Comparison of ENCODE assay signal across 8 mouse cellular contexts in genomic region chr11:118365171-118365570, GRCm38 (mm10). TPM values are rescaled to one million over a fixed set of nuclear protein-coding genes. Genes with fewer than 3 reads are reported as not detected.
A peak's percentile ranks its signal among the peaks of the same experiment; 100 is the strongest.
DNase-seq lines count a peak whose midpoint lies in the region; ATAC-seq and TF ChIP-seq lines count a peak whose summit lies in the region.
"Had no signal": no experiment of that assay in that cellular context is flagged by ENCODE, and none has a peak within 500 bp of the region (broad histone marks: within the 10 kb centered on the region; RNA-seq: fewer than 3 reads in every experiment).

No protein-coding gene starts in this region.

- DNase-seq in ovary, postnatal 36 days (ENCODE audit: low spot score): peak; percentile 35
- no peak for DNase-seq in ovary, postnatal 10 days (ENCODE audit: low spot score)
- peak; percentile 72 for DNase-seq in heart, postnatal 0 days (ENCODE audit: low spot score)
- peak; percentile 42 for DNase-seq in neural tube, embryonic 11.5 days (ENCODE audit: low spot score)
- DNase-seq in thymus, adult 18-20 months: no peak
- DNase-seq in cerebellum, postnatal 25 days: no peak

- no peaks in the 10 kb centered on the region for H3K9me3 ChIP-seq in embryonic facial prominence, embryonic 12.5 days
- H3K9me3 ChIP-seq in heart, postnatal 0 days (replicated peaks; ENCODE audit: control insufficient read depth, low read length): 0 out of 2 replicates have a peak, but pooled peaks cover 4% of the 10 kb centered on the region
- no peaks in the 10 kb centered on the region for H3K9me3 ChIP-seq in neural tube, embryonic 11.5 days (ENCODE audit: control insufficient read depth, low read length)

- H3K36me3 ChIP-seq in embryonic facial prominence, embryonic 12.5 days: no peaks in the 10 kb centered on the region
- no peaks in the 10 kb centered on the region for H3K36me3 ChIP-seq in heart, postnatal 0 days (replicated peaks; ENCODE audit: control insufficient read depth, insufficient read depth, low read length)
- H3K36me3 ChIP-seq in neural tube, embryonic 11.5 days (ENCODE audit: control insufficient read depth, insufficient read depth, low read length): no peaks in the 10 kb centered on the region

- ATAC-seq in embryonic facial prominence, embryonic 12.5 days (ENCODE audit: insufficient number of reproducible peaks, insufficient read depth, low FRiP score, low TSS enrichment): peak; percentile 54; the same call in 1 of the 2 replicates
- peak; percentile 21 for ATAC-seq in heart, postnatal 0 days (ENCODE audit: insufficient read depth, low read depth)
- ATAC-seq in neural tube, embryonic 11.5 days (ENCODE audit: insufficient read depth, low FRiP score, low TSS enrichment): no peak

- no peak overlapping the region for H3K4me2 ChIP-seq in embryonic facial prominence, embryonic 12.5 days (replicated peaks)
- H3K4me2 ChIP-seq in heart, postnatal 0 days (ENCODE audit: low read depth, low read length): no peak overlapping the region
- no peak overlapping the region for H3K4me2 ChIP-seq in neural tube, embryonic 11.5 days (ENCODE audit: low read depth)

- peaks cover 65% of the 10 kb centered on the region for H3K4me1 ChIP-seq in embryonic facial prominence, embryonic 12.5 days
- H3K4me1 ChIP-seq in heart, postnatal 0 days (ENCODE audit: control insufficient read depth, insufficient read depth): peaks cover 21% of the 10 kb centered on the region
- H3K4me1 ChIP-seq in neural tube, embryonic 11.5 days (ENCODE audit: control insufficient read depth, insufficient read depth, low read length): 0 out of 2 replicates have a peak, but pooled peaks cover 6% of the 10 kb centered on the region

- 25% methylated on average over 7 of the region's 7 CpGs for WGBS in embryonic facial prominence, embryonic 12.5 days
- WGBS in heart, postnatal 0 days: 54% methylated on average over 7 of the region's 7 CpGs
- WGBS in neural tube, embryonic 11.5 days: 51% methylated on average over 7 of the region's 7 CpGs

- TF ChIP-seq EP300 in heart, postnatal 0 days (IDR thresholded peaks at IDR 0.05; ENCODE audit: low read depth): no peak

- peak overlapping the region; percentile 96 for H3K27ac ChIP-seq in embryonic facial prominence, embryonic 12.5 days
- H3K27ac ChIP-seq in heart, postnatal 0 days (ENCODE audit: low read depth): peak overlapping the region; percentile 52
- H3K27ac ChIP-seq in neural tube, embryonic 11.5 days (ENCODE audit: low read depth, low read length): no peak overlapping the region

- no peak overlapping the region for H3K9ac ChIP-seq in embryonic facial prominence, embryonic 12.5 days
- H3K9ac ChIP-seq in heart, postnatal 0 days (replicated peaks; ENCODE audit: low read depth, low read length): no peak overlapping the region
- H3K9ac ChIP-seq in neural tube, embryonic 11.5 days (ENCODE audit: low read length): no peak overlapping the region

- H3K27me3 ChIP-seq in embryonic facial prominence, embryonic 12.5 days: no peaks in the 10 kb centered on the region
- no peaks in the 10 kb centered on the region for H3K27me3 ChIP-seq in heart, postnatal 0 days (ENCODE audit: control insufficient read depth, insufficient read depth, low read length)
- no peaks in the 10 kb centered on the region for H3K27me3 ChIP-seq in neural tube, embryonic 11.5 days (ENCODE audit: control insufficient read depth, insufficient read depth, low read length)

- TF ChIP-seq CTCF in heart, postnatal 0 days (IDR thresholded peaks at IDR 0.05; ENCODE audit: low read depth): no peak

- no peak overlapping the region for H3K4me3 ChIP-seq in embryonic facial prominence, embryonic 12.5 days
- no peak overlapping the region for H3K4me3 ChIP-seq in heart, postnatal 0 days (ENCODE audit: low read depth, low read length)
- H3K4me3 ChIP-seq in neural tube, embryonic 11.5 days (ENCODE audit: low read depth, low read length): no peak overlapping the region

RNA-seq across cellular contexts. Expression of gene Timp2, which starts 9.6 kb away (rescaled TPM):
- 104 and 115 TPM in 2 replicates for polyA plus RNA-seq in embryonic facial prominence, embryonic 12.5 days (2016; fragmentation: Nextera tagmentation; extraction: Ambion mirVana)
- 77.5 and 78.5 TPM in 2 replicates for total RNA-seq in heart, postnatal 0 days (2014; rRNA removed; ENCODE audit: low replicate concordance)
- polyA plus RNA-seq in heart, postnatal 0 days (2015; fragmentation: Nextera tagmentation; extraction: Ambion mirVana): 61.9 and 65.5 TPM in 2 replicates
- 46.4 and 51.5 TPM in 2 replicates for polyA plus RNA-seq in neural tube, embryonic 11.5 days (2014; fragmentation: Nextera tagmentation; extraction: Ambion mirVana)

RNA-seq across cellular contexts. Expression of gene Cep295nl, which starts 22.9 kb away (rescaled TPM):
- 0.60 and 0.70 TPM in 2 replicates for polyA plus RNA-seq in embryonic facial prominence, embryonic 12.5 days (2016; fragmentation: Nextera tagmentation; extraction: Ambion mirVana)
- total RNA-seq in heart, postnatal 0 days (2014; rRNA removed; ENCODE audit: low replicate concordance): not detected in 2 replicates
- polyA plus RNA-seq in heart, postnatal 0 days (2015; fragmentation: Nextera tagmentation; extraction: Ambion mirVana): 0.19 and 0.31 TPM in 2 replicates
- polyA plus RNA-seq in neural tube, embryonic 11.5 days (2014; fragmentation: Nextera tagmentation; extraction: Ambion mirVana): 0.28 and 0.39 TPM in 2 replicates
- polyA plus RNA-seq: liver, embryonic 16.5 days had no signal

RNA-seq across cellular contexts. Expression of gene Lgals3bp, which starts 36.7 kb away (rescaled TPM):
- 1.4 and 2.7 TPM in 2 replicates for polyA plus RNA-seq in embryonic facial prominence, embryonic 12.5 days (2016; fragmentation: Nextera tagmentation; extraction: Ambion mirVana)
- 77.9 and 83.1 TPM in 2 replicates for total RNA-seq in heart, postnatal 0 days (2014; rRNA removed; ENCODE audit: low replicate concordance)
- 27.6 and 28.6 TPM in 2 replicates for polyA plus RNA-seq in heart, postnatal 0 days (2015; fragmentation: Nextera tagmentation; extraction: Ambion mirVana)
- polyA plus RNA-seq in neural tube, embryonic 11.5 days (2014; fragmentation: Nextera tagmentation; extraction: Ambion mirVana): 1.7 and 1.9 TPM in 2 replicates

RNA-seq across cellular contexts. Expression of gene Cant1, which starts 53.7 kb away (rescaled TPM):
- 33.4 and 35.5 TPM in 2 replicates for polyA plus RNA-seq in embryonic facial prominence, embryonic 12.5 days (2016; fragmentation: Nextera tagmentation; extraction: Ambion mirVana)
- total RNA-seq in heart, postnatal 0 days (2014; rRNA removed; ENCODE audit: low replicate concordance): 28.3 and 35.5 TPM in 2 replicates
- 10.4 and 12.6 TPM in 2 replicates for polyA plus RNA-seq in heart, postnatal 0 days (2015; fragmentation: Nextera tagmentation; extraction: Ambion mirVana)
- polyA plus RNA-seq in neural tube, embryonic 11.5 days (2014; fragmentation: Nextera tagmentation; extraction: Ambion mirVana): 27.7 and 29.4 TPM in 2 replicates

Comparison
In these comparisons a context has a peak if more than half of its experiments do, and no peak if none do; other contexts are left out.
1. DNase-seq: peak in ovary, postnatal 36 days (single experiment), heart, postnatal 0 days (single experiment) and neural tube, embryonic 11.5 days (single experiment); none in ovary, postnatal 10 days (single experiment), thymus, adult 18-20 months (0 of 2) and cerebellum, postnatal 25 days (0 of 2).